Mouse (Mus musculus) thymus, adult 2 months (tissue): ENCODE measurements around the gene Gadl1. TPM values are rescaled to one million over a fixed set of nuclear protein-coding genes. Genes with fewer than 3 reads are reported as not detected.

Source experiments
- DNase-seq: peaks from one replicate; pipeline ENCODE4 v3.0.0; 2021
- H3K27ac ChIP-seq: fragments of 200-500 bp; 2 replicates; pipeline ENCODE4 v1.5.1; 2012; ENCODE audit warnings: low read length, control low read depth; ENCODE audit not compliant: control insufficient read depth, insufficient read depth
- H3K27me3 ChIP-seq: fragments of 200-500 bp; 2 replicates; pipeline ENCODE4 v1.6.1; 2012; ENCODE audit warnings: mild to moderate bottlenecking, low read length, moderate library complexity, mixed read lengths; ENCODE audit not compliant: control insufficient read depth, insufficient read depth
- H3K36me3 ChIP-seq: fragments of 200-500 bp; 2 replicates; pipeline ENCODE4 v1.6.1; 2012; ENCODE audit warnings: mild to moderate bottlenecking, low read length, moderate library complexity; ENCODE audit not compliant: control insufficient read depth, insufficient read depth
- H3K4me1 ChIP-seq: fragments of 200-500 bp; replicated peaks from 2 replicates; pipeline ENCODE4 v1.6.1; 2012; ENCODE audit warnings: low read length; ENCODE audit not compliant: control insufficient read depth, insufficient read depth
- H3K4me3 ChIP-seq: fragments of 200-500 bp; 2 replicates; pipeline ENCODE4 v1.5.1; 2012; ENCODE audit warnings: mild to moderate bottlenecking, low read length, control low read depth, moderate library complexity; ENCODE audit not compliant: control insufficient read depth, insufficient read depth
- CTCF ChIP-seq: fragments of 200-500 bp; IDR thresholded peaks from 2 replicates; pipeline ENCODE4 v1.5.1; 2012; ENCODE audit warnings: mild to moderate bottlenecking, control low read depth, low read length, moderate library complexity, borderline replicate concordance; ENCODE audit not compliant: control insufficient read depth, poor library complexity, insufficient read depth; ENCODE audit errors: extremely low read depth
- POLR2A ChIP-seq: fragments of 200-500 bp; IDR thresholded peaks from 2 replicates; pipeline ENCODE4 v1.6.1; 2012; ENCODE audit warnings: mild to moderate bottlenecking, low read length, control low read depth, moderate library complexity; ENCODE audit not compliant: control insufficient read depth, poor library complexity, insufficient read depth; ENCODE audit errors: extremely low read depth
- WGBS: fragments of 180-500 bp; shearing (Covaris S2); methylation state at CpG from one replicate; pipeline ENCODE4 v1.1.7; 2018; 5-methylcytosine and 5-hydroxymethylcytosine counted together
- polyA plus RNA-seq: library from polyadenylated mRNA; depleted of rRNA; stranded (reverse); fragments of >200 nt; gene quantifications from 2 replicates; pipeline ENCODE4 v1.2.3, GENCODE M21; 2012

The Gadl1 gene
- polyA plus RNA-seq, 1 experiment, result 0.05 TPM

DNA sequence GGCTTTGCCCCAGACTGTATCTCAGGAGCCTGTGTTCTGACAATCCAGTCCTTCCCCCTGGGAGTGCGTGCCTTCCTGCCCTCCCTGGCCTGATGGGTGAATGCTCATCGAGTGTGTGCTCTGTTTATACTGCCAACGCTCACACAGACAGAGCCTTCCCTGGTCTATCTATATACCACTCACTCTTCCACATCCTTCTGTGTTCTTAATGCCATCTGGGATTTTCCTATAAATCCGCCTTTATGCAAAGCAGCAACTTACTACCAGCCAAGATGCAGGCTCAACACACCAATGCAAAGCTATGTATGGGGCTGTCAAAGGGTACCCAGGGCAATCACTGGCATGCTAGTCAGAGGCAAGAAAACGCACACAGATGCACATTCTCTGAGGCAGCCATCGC lies 176.7 kb downstream of the Gadl1 start:
- Histone ChIP-seq H3K36me3 (peaks cover 8% of the 10 kb centered on the region), H3K27ac (no peak overlapping the region), H3K27me3 (no peaks in the 10 kb centered on the region), H3K4me1 (peaks cover 16% of the 10 kb centered on the region), H3K4me3 (no peak overlapping the region)
- 96% methylated on average over 6 of the region's 6 CpGs for WGBS
- TF ChIP-seq CTCF (no peak), POLR2A (no peak)
- DNase-seq, result no peak

DNA sequence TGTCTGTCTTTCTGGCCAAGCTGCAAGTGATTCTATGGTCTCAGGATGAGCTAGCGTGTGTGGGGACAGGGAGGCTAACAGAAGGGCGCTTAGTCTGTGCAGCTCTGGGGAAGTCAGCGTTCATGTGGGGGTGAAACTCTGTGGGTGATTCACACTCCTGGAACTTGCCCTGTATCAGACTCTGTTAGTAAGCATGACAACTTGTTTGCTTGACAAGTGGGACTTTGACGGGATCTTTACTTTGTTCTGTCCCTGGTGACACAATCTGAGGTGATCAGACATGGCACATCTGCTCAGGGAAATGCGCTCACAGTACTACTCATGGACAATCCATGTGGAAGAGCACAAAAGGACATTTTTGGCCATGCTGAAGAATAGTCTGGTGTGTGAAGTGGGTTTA lies 178.0 kb downstream of the Gadl1 start:
- H3K4me3 ChIP-seq, result no peak overlapping the region
- no peaks in the 10 kb centered on the region for H3K27me3 ChIP-seq
- H3K27ac ChIP-seq, result no peak overlapping the region
- H3K4me1 ChIP-seq, result peaks cover 21% of the 10 kb centered on the region
- 97% methylated on average over 5 of the region's 5 CpGs for WGBS
- DNase-seq, result no peak
- H3K36me3 ChIP-seq, result peaks cover 10% of the 10 kb centered on the region
- TF ChIP-seq POLR2A (no peak), CTCF (no peak)

DNA sequence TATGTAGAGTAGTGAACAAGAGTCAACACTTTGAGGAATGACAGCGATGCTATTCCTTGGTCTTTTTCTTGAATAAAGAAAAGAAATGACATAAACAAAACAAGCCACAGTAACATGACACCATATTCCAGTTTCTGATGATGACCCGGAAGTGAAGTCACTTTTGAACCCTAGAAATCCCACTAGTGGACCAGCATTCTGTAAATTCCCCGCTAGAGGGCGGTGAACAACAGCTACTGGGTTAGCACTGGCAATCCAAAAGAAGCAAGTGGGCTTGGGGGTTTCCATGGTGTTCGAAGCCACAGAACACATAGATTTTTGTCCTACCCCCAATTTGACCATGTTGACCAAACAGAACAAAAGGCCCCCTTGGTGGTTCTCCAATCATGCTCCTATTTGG lies 178.6 kb downstream of the Gadl1 start:
- peak; percentile 75 for DNase-seq
- Histone ChIP-seq H3K27me3 (no peaks in the 10 kb centered on the region), H3K27ac (no peak overlapping the region), H3K4me3 (no peak overlapping the region), H3K4me1 (peaks cover 27% of the 10 kb centered on the region), H3K36me3 (peaks cover 16% of the 10 kb centered on the region)
- TF ChIP-seq CTCF (no peak), POLR2A (no peak)
- WGBS, result 27% methylated on average over 5 of the region's 5 CpGs

DNA sequence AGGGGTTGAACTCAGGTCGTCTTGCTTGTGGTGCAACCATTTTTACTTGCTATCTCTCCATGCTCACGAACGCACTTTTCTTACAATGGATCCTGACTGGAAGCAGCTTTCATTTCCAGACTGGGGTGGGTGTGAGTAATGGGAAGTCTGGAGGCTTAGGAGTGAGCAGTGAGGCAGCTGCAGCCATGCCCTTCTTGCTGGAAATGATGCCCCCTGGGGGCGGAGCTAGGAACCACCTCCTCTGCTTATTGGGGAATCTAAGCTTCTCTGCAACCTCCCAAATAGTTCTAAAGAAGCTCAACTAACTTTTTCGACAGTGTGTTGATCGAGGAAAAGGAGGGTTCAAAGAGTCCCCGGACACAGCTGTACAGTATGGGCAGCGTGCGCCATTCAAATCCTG lies 179.7 kb downstream of the Gadl1 start:
- peaks cover 18% of the 10 kb centered on the region for H3K36me3 ChIP-seq
- WGBS, result 93% methylated on average over 9 of the region's 9 CpGs
- no peaks in the 10 kb centered on the region for H3K27me3 ChIP-seq
- TF ChIP-seq CTCF (peak; percentile 63; the same call in 1 of the 2 replicates), POLR2A (no peak)
- DNase-seq, result peak; percentile 60
- H3K27ac ChIP-seq, result no peak overlapping the region
- H3K4me1 ChIP-seq, result peaks cover 24% of the 10 kb centered on the region
- no peak overlapping the region for H3K4me3 ChIP-seq

GRCm38 (mm10) chr9:116090296-116090695 lies 181.0 kb downstream of the Gadl1 start:
- H3K4me1 ChIP-seq, result peaks cover 19% of the 10 kb centered on the region
- 97% methylated on average over 9 of the region's 9 CpGs for WGBS
- no peak for TF ChIP-seq POLR2A
- no peak for TF ChIP-seq CTCF
- H3K27ac ChIP-seq, result no peak overlapping the region
- DNase-seq, result no peak
- H3K4me3 ChIP-seq, result no peak overlapping the region
- H3K36me3 ChIP-seq, result peaks cover 18% of the 10 kb centered on the region
- no peaks in the 10 kb centered on the region for H3K27me3 ChIP-seq

DNA sequence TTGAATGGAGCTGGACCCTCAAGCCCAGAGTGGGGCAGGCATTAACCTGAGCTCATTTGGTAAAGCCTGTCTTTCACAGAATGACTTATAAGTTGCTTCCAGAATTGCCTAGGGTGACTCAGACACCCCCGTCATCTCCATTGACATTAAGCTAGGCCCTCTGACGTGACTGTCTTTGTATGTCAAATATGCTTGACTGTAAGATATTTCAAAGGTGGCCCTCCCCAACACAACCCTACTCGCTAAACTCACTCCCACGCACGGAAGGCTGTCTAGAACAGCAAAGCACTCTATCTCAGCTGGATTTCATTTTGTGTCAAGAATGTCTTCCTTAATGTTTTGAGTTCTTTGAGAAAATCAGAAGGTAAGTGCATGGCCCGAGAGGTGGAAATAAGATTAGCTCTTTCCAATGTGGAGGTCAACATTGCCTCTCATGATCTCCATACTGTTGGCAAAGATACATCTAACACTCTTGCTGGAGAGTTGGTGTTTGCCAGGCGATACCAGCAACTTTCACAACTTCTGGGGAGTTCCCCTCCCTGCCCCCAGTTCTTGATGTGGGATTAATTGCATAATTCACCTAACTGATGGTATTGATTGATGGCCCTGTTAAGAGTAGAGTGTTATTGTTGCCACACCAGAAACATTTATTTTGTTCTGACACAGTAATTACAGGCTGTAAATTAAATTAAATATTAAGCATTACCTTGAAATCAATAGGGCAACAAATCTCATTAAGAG lies 182.0 kb downstream of the Gadl1 start:
- Histone ChIP-seq H3K4me1 (peaks cover 19% of the 10 kb centered on the region), H3K36me3 (peaks cover 18% of the 10 kb centered on the region), H3K27me3 (no peaks in the 10 kb centered on the region), H3K27ac (no peak overlapping the region), H3K4me3 (no peak overlapping the region)
- TF ChIP-seq CTCF (no peak), POLR2A (no peak)
- WGBS, result 85% methylated on average over 7 of the region's 7 CpGs
- no peak for DNase-seq

DNA sequence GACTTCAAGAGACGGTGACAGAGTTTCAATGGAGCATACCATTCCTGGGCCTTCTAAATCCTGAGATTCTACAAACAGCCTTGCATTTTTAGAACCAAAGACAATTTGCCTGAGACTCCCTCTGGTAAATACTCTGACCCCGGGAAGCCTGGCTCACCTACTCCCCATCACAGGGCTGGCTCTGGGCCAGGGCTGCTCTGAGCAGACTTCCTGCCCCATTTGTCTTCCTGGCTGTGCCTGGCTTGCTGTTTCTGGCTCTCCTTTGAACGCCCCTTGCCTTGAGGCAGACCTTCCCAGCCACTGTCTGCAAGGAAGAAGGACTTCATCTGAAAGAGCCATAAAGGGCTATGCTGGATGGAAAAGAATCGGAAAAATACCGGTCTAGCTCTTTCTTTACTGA lies 182.7 kb downstream of the Gadl1 start:
- Histone ChIP-seq H3K36me3 (peaks cover 18% of the 10 kb centered on the region), H3K27me3 (no peaks in the 10 kb centered on the region), H3K4me3 (no peak overlapping the region), H3K27ac (no peak overlapping the region), H3K4me1 (peaks cover 19% of the 10 kb centered on the region)
- no peak for TF ChIP-seq CTCF
- TF ChIP-seq POLR2A, result no peak
- WGBS, result 49% methylated on average over 5 of the region's 5 CpGs
- peak; percentile 43 for DNase-seq
